Mouse (Mus musculus): ENCODE measurements at regions not wholly inside any gene's neighbourhood (a gene's known extent, or its start where the extent isn't known, plus 50 kb on each side); places are given as distances from the start of the nearest gene placed in this dataset.

DNA sequence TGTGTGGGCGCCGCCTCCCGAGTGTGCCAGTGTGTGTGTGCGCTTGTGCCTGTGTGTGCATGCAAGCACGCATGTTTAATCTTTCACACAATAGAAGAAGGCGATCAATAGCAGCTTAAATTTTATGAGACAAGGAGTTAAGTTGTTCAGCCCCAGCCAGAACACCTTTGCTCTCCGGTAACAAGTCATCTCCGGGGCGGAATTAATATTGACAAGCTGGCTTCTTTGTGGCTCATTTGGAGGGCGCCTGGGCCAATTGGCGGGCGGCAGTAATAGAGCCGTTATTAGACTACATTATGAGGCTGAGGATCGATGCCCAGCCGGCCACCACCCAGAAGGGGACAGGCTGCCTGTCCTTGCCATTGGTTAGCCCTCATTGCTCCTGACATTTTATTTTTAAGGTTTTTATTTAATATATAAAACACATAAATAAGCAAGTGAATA is 142.6 kb upstream of the Irx4 start:
- ATAC-seq (ENCODE audit: insufficient number of reproducible peaks, low FRiP score, low TSS enrichment), result no peak

DNA sequence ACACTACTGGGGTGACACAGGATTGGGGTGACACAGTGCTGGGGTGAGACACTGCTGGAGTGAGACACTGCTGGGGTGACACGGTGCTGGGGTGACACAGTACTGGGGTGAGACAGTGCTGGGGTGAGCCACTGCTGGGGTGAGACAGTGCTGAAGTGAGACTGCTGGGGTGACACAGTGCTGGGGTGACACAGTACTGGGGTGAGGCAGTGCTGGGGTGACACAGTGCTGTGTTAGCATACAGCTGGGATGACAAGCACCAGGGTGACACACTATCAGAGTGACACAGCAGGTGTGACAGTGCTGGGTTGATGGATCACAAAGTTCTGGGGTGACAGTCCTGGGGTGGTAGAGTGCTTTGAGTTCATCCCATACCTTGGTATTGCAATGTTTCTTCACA is 137.3 kb upstream of the Irx4 start:
- ATAC-seq (ENCODE audit: insufficient number of reproducible peaks, low FRiP score, low TSS enrichment), result peak; percentile 64; the same call in 1 of the 2 replicates

DNA sequence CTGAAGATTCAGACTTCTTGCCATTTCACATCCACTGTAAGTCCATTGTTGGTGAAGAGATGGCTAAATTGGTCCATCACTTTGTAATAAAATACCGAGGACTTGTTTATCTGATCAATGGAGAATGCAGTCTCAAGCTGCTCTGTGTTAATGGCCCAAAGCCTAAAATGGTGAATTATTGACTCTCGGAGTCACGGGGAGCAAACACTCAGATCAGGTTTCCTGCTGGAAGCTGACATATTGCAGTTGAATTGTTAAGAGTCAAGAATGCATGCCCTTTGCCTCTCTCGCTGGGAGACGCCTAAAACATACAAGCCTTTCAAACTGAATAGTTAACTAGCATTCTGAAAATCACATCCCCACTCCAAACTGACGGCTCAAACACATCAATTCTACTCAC is 129.0 kb upstream of the Irx4 start:
- no peak for ATAC-seq (ENCODE audit: insufficient number of reproducible peaks, low FRiP score, low TSS enrichment)

DNA sequence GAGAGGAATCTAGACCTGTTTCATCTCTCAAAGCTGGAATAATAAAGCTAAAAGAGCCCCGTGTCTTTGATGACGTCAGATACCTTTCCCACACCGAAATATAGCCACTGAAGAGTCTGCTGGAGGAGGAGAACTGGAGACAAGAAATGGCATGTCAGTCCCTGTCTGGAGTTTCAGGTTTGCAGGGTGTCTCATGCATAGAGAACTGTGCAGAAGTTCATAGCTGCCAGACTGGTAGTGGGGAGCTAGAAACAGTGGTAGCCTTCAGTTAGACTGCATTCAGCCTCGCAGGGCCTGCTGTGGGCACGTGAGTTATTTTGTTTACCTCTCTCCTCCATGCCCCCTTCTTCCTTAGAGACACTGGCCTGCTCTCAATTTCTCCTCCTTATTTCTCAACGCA is 127.5 kb upstream of the Irx4 start:
- ATAC-seq (ENCODE audit: insufficient number of reproducible peaks, low FRiP score, low TSS enrichment), result no peak

DNA sequence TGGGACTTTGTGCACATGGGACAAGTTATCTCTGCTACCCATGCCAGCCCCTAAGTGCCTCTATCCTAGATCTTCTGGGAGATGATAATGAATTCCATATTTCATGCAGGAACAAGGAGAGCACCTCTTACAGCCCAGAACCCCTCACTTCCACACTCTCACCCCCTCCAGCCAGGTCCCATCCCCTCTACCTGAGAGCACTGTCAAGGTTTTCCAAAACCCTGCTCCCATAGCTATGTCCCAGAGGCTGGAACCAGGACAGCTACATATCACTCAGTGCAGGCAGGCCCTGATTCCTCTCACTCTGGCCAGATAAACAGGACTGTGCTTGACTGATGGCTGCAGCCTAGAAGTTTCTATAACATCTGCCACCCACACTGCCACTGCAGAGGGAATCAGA is 125.3 kb upstream of the Irx4 start:
- ATAC-seq (ENCODE audit: insufficient number of reproducible peaks, low FRiP score, low TSS enrichment), result no peak

DNA sequence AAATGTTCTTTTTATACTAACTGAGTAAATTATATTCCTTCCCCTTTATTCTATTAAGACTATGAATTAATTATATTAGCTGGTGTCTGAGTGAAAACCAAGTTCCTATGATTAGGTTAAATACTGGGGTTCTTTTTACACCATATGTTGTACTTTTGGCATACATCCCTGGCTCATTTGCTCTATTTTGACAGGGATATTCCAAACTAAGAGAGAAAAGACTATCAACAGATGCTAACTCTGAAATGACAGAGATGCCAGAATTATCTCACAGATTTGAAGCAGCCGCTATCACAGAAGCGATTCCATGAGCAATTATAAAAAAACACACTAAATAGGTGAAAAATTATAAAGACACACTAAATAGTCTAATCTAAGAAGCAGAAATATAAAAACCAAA is 119.0 kb upstream of the Irx4 start:
- no peak for ATAC-seq (ENCODE audit: insufficient number of reproducible peaks, low FRiP score, low TSS enrichment)

DNA sequence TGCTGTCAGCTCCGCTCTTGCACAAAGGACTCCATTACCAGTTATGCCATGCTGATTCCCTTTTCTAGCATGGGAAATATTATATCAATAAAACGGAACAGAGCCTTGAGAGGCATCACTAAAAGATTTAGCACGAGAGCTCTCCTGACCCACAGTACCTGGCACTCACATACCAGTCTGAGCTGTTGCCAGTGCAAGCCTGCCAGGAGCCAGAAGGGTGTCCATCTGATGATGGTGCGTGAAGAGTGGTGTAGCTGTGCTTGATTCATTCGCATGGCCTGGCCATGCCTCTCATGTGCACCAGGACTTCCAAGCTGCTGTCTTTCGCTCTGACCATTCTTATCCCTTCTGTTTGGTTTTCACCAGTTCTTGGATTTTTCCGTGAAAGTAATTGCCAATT is 102.3 kb upstream of the Irx4 start:
- ATAC-seq (ENCODE audit: insufficient number of reproducible peaks, low FRiP score, low TSS enrichment), result no peak

DNA sequence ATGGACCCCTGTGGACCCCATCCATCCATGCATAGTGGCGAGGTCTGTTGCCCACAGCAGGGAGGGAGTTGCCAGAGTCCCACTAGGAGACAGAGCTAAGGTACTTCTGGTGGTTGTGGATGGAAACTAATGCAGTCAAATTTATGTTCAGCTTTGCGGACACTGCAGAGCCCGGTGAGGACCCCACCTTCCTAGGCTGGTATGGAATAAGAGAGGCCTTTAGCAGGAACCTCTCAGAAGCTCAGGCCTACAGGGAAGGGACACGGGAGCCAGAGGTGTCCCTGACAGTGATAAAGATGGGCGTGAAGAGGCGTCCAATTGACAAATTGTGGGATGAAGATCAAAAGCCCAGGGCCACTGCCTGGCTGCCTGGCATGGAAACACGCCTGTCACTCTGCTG is 100.8 kb upstream of the Irx4 start:
- ATAC-seq (ENCODE audit: insufficient number of reproducible peaks, low FRiP score, low TSS enrichment), result no peak

DNA sequence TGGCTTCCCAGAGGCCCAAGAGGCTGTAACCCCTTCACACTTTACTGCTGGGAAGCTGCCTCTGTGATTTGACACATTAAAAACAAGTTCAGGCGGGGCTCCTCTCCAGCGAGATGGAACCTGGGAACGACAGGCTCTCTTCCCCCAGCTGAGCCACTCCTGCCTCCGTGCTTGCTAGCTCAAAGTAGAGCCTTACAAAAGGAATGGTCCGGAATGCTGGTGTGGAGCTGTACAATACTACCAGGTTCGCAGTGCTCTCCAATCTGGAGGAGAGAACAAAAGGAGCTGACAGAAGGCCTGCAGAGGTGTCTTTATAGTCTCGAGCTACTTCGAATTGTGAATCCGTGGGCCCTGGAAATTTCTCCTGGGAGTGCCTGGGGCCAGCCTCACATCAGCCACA is 100.4 kb upstream of the Irx4 start:
- ATAC-seq (ENCODE audit: insufficient number of reproducible peaks, low FRiP score, low TSS enrichment), result peak; percentile 26; the same call in 1 of the 2 replicates

DNA sequence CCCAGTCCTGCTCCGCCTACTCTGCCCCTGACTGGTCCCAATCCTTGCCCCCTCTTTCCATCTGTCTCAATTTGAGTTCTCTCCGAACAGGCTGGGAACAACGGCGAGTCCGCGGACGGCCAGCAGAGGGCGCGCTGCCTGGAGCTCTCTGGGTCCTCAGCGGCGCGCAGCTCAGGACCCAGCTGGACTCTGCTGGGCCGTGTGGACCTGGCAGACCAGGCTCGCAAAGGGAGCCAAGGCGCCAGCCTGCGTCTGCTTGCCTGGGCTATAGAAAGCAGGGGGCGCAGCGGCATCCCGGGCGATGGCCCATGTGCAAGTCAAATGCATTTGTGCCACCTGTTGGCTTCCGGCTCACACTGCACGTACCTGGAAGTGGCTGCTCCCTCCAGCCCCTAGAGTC is 100.0 kb upstream of the Irx4 start:
- ATAC-seq (ENCODE audit: insufficient number of reproducible peaks, low FRiP score, low TSS enrichment), result peak; percentile 83

DNA sequence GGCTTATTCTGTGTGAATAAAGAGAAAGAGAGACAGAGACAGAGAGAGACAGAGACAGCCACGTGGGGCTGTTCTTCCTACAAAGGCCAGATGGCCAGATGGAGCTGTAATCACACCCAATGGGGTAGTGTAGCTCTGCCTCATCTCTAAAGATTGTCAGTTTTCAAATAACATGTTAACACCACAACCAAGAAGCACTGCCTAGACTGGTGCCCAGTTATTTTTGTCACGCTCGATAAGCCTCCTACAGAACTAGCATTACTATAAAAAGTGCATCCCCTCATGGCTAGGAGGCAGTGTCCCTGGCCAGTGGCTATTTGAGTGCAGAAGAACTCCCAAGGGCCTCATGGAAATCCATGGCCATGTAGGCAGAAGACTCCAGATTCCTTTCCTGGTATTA is 90.0 kb upstream of the Irx4 start:
- ATAC-seq (ENCODE audit: insufficient number of reproducible peaks, low FRiP score, low TSS enrichment), result no peak

DNA sequence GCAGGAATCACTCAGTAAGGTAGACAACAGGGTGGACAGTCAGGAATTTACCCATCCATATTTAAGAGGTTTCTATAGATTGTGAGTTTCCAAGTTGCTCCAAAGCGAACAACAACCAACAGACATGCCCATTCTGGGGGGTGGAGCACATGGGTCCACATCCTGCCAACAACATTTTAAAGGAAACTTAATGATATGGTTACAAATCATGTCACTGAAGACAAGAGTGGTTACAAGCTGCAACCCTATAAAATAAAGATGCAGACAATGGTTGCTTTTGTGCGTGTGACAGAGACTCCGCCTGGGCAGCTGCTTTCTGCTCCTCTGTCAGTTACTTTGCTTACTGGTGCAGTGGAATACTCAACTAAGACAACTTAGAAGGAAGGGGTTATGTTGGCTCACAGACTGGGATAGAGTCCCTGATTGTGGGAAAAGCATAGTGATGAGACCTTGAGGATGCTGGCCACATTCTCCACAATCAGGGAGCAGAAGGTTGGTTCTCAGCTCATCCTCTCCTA is 52.3 kb upstream of the Irx4 start:
- no peak for ATAC-seq (ENCODE audit: insufficient number of reproducible peaks, low FRiP score, low TSS enrichment)

All from cerebellum, adult (tissue).